Mouse (Mus musculus) ES-Bruce4 (cell line): ENCODE measurements around the gene Ly6g6f. TPM values are rescaled to one million over a fixed set of nuclear protein-coding genes. Genes with fewer than 3 reads are reported as not detected.

Experiments
- H3K27ac ChIP-seq: 2 replicates; pipeline ENCODE4 v1.5.1; 2012; ENCODE audit warnings: low read length, inconsistent platforms; ENCODE audit not compliant: insufficient read depth
- H3K27me3 ChIP-seq: 2 replicates; pipeline ENCODE4 v1.6.1; 2012; ENCODE audit warnings: mild to moderate bottlenecking, low read length, inconsistent platforms; ENCODE audit not compliant: control insufficient read depth, poor library complexity, insufficient read depth, severe bottlenecking
- H3K36me3 ChIP-seq: 2 replicates; pipeline ENCODE4 v1.6.1; 2012; ENCODE audit warnings: inconsistent platforms, mild to moderate bottlenecking, low read length, moderate library complexity; ENCODE audit not compliant: control insufficient read depth, poor library complexity, insufficient read depth, severe bottlenecking
- H3K4me1 ChIP-seq: one replicate; pipeline ENCODE4 v1.8.1; 2011; ENCODE audit warnings: low read length; ENCODE audit not compliant: control insufficient read depth, insufficient read depth
- H3K4me3 ChIP-seq: 2 replicates; pipeline ENCODE4 v1.5.1; 2011; ENCODE audit warnings: low read depth, mild to moderate bottlenecking, low read length
- H3K9ac ChIP-seq: 2 replicates; pipeline ENCODE4 v1.6.1; 2012; ENCODE audit warnings: low read depth, mild to moderate bottlenecking, inconsistent platforms; ENCODE audit not compliant: poor library complexity, severe bottlenecking
- H3K9me3 ChIP-seq: replicated peaks from 2 replicates; pipeline ENCODE4 v1.6.1; 2012; ENCODE audit warnings: mild to moderate bottlenecking, low read length, inconsistent platforms; ENCODE audit not compliant: control insufficient read depth, poor library complexity, insufficient read depth, severe bottlenecking
- CTCF ChIP-seq: IDR thresholded peaks from one replicate; pipeline ENCODE4 v1.8.1; 2011; ENCODE audit warnings: low read depth, low read length
- EP300 ChIP-seq: IDR thresholded peaks from 2 replicates; pipeline ENCODE4 v1.6.1; 2011; ENCODE audit warnings: low read depth, low read length; ENCODE audit not compliant: insufficient read depth
- POLR2A ChIP-seq: IDR thresholded peaks from one replicate; pipeline ENCODE4 v1.8.1; 2011; ENCODE audit warnings: low read length; ENCODE audit not compliant: insufficient read depth
- polyA plus RNA-seq: library from polyadenylated mRNA; stranded (reverse); fragments of >200 nt; gene quantifications from 2 replicates; pipeline ENCODE4 v1.2.4, GENCODE M21; 2011; ENCODE audit warnings: low read depth; ENCODE audit not compliant: missing spikeins, insufficient read depth, insufficient read length

Gene Ly6g6f
- polyA plus RNA-seq, 1 experiment: not detected

DNA sequence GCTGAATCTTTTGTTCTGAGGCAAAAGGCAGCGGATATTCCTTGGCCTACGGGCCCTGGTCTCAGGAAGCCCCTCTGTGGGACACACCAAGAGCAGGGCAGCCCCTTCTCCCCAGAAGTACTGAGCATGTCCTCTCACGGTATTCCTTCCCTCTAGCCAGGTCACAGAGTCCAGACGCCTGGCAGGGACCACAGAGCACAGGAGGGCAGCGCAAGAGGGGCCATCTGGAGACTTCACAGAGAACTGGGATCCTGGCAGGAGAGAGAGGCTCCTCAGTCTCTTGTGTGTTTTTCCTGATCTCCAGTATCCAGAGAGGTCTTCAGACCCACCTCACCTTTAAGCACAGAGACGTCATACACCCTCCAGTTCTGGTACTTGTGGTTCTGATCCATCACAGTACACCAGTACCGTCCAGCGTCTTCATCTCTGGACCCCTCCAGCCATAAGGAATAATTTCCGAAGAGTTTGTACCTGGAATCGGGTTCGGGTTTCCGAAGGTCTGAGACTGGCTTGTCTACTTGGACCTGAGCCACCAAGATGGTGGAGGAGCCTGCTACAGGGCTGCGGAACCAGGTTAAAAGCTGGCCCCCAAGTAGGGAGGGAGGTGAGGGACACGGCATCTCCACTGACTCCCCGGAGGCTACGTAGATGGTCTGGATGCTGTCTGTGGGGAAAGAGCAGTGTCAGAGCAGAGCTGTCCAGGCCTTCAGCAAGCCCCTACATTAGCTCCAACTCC, 2.4 kb downstream of the Ly6g6f start:
- TF ChIP-seq CTCF (no peak), POLR2A (no peak), EP300 (no peak)
- no peak overlapping the region for H3K4me3 ChIP-seq
- H3K27ac ChIP-seq: no peak overlapping the region
- H3K4me1 ChIP-seq: no peaks in the 10 kb centered on the region
- no peaks in the 10 kb centered on the region for H3K27me3 ChIP-seq
- H3K9me3 ChIP-seq: no peaks in the 10 kb centered on the region
- no peak overlapping the region for H3K9ac ChIP-seq
- H3K36me3 ChIP-seq: no peaks in the 10 kb centered on the region

DNA sequence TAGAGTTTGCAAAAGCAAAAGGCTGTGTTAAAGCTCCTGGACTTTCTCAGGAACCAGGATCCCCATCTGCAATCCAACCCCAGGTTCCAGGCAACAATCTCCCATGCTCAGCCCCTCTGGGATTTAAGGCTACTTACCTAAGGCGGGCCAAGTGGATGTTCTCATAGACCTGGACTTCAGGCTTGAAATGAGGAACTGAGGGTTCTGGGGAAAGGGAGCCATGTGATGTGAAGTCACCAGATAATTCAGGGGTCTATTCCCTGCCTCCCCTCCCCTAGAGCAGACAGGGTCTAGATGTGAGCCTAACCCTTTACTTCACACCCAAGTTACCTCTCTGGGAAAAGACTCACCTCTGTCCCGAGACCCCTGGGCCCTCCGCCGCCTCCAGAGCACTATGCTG, 4.7 kb downstream of the Ly6g6f start:
- Histone ChIP-seq H3K27me3 (no peaks in the 10 kb centered on the region), H3K36me3 (no peaks in the 10 kb centered on the region), H3K4me1 (peaks cover 2% of the 10 kb centered on the region), H3K4me3 (no peak overlapping the region), H3K27ac (no peak overlapping the region), H3K9me3 (no peaks in the 10 kb centered on the region), H3K9ac (no peak overlapping the region)
- TF ChIP-seq POLR2A (no peak), CTCF (no peak), EP300 (no peak)

DNA sequence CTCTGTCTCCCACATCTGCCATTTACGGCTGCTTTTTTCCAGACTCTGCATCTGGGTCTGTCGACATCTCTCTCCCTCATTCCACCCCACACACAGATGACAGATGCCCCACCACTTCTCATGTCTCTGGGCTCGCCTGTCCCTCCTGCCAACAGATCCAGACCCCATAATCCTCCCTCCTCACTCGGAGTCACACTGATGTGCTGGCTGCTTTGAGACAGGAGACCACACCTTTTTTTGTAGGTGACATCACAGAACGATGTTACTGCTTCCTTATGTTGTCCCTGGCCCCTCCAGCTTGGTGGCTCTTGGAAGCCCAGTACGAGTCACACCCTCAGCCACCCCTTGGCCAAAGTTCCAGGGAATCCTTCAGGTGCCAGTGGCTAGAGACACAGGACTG, 5.2 kb downstream of the Ly6g6f start:
- Histone ChIP-seq H3K27ac (no peak overlapping the region), H3K9ac (no peak overlapping the region)
- TF ChIP-seq CTCF (no peak), POLR2A (no peak), EP300 (no peak)

DNA sequence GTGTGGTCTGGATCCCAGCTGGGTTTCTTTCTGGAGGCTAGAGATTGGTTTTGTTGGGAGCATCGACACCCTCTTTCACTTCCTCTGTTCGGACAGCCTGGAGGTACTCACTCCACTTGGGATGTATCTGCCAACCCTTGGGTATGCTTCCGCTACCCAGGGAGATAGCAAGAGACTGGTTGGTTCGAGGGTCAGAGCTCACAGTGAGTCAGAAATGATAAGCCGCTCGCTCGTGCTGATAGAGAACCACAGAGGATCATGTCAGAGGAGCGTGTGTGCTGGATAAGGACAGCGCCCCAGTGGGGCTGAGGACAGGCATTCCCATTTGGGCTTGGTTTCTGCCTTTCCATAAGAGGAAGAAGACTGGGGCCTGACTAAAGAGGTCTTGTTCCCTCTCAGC, 5.6 kb downstream of the Ly6g6f start:
- Histone ChIP-seq H3K36me3 (no peaks in the 10 kb centered on the region), H3K9me3 (no peaks in the 10 kb centered on the region), H3K4me1 (peaks cover 2% of the 10 kb centered on the region), H3K4me3 (no peak overlapping the region), H3K9ac (no peak overlapping the region), H3K27me3 (no peaks in the 10 kb centered on the region), H3K27ac (no peak overlapping the region)
- TF ChIP-seq POLR2A (no peak), EP300 (no peak), CTCF (no peak)

More for the DNA sequence above, 5.2 kb downstream of the Ly6g6f start:
- Histone ChIP-seq H3K4me3 (no peak overlapping the region), H3K9me3 (no peaks in the 10 kb centered on the region), H3K27me3 (no peaks in the 10 kb centered on the region), H3K4me1 (peaks cover 2% of the 10 kb centered on the region), H3K36me3 (no peaks in the 10 kb centered on the region)

DNA sequence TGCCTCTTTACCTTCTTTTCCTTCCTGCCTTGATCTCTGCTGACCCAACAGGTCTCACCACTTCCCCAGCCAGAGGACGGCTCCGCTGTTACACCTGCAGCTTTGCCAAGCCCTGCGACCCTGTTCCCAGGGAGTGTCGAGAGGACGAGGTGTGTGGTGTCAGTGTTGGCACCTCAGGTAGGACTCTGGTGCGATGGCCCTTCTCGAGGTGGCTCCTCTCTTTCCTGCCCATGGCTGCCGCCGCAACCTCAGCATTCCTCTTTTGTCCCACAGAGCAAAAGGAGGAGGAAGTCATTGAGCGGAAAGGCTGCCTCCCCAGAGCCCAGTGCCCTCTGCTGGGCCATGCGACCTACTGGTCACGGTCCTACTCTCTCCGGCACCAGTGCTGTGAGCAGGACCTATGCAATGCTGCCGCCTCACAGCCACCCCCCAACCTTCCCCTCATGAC, 7.6 kb downstream of the Ly6g6f start, which contains the start of gene Ly6g6d:
Ly6g6d (minus strand) TSS at position 280 of the 448 bp plus-strand sequence.
- Histone ChIP-seq H3K27me3 (no peaks in the 10 kb centered on the region), H3K9ac (peak within 1 kb of the TSS; percentile 58), H3K9me3 (no peaks in the 10 kb centered on the region), H3K4me3 (peak within 1 kb of the TSS; percentile 57), H3K4me1 (peaks cover 2% of the 10 kb centered on the region), H3K36me3 (no peaks in the 10 kb centered on the region), H3K27ac (peak within 1 kb of the TSS; percentile 85)
- TF ChIP-seq EP300 (no peak), CTCF (peak; percentile 34)

DNA sequence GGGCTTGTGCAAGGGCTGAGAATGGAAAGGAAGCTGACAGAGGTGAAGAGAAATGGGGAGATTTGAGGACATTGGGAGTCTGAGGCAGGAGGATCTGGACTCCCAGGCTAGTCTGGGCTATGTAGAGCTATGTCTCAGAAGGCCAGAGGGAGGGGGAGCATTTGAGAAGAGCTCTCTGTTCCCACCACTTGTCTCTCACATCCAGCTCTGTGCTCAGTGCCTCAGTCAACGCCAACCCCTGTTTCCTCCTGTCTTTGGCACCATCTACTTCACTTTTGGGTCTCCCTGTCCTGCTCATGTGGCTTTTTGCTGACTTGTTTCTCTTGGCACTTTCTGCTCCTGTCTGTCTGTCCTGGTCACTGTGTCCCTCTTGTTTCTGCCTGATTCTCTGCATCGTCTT, 8.1 kb downstream of the Ly6g6f start:
- H3K9ac ChIP-seq: peak overlapping the region; percentile 58
- H3K36me3 ChIP-seq: no peaks in the 10 kb centered on the region
- peaks cover 2% of the 10 kb centered on the region for H3K4me1 ChIP-seq
- peak overlapping the region; percentile 64 for H3K27ac ChIP-seq
- TF ChIP-seq EP300 (no peak), POLR2A (no peak), CTCF (no peak)
- H3K4me3 ChIP-seq: peak overlapping the region; percentile 41
- H3K9me3 ChIP-seq: no peaks in the 10 kb centered on the region
- no peaks in the 10 kb centered on the region for H3K27me3 ChIP-seq
